Mouse (Mus musculus) neural tube, embryonic 10.5 days (tissue): ENCODE data around the gene Rnf114.

Experiments used
- DNase-seq: peaks from one replicate; pipeline ENCODE4 v3.0.0-alpha.2; 2017; ENCODE audit warnings: low spot score; ENCODE audit errors: extremely low spot score

Rnf114 gene

GRCm38 (mm10) chr2:167491757-167492708 is at the start of gene Rnf114:
TSS of gene Rnf114 (plus strand) at chr2:167492645.
- no peak for DNase-seq

GRCm38 (mm10) chr2:167443411-167444193 is 48.8 kb upstream of the Rnf114 start:
- no peak for DNase-seq

- DNase-seq: no peak
These were observed 46.3 kb upstream of the Rnf114 start for GRCm38 (mm10) chr2:167445911-167446780.

GRCm38 (mm10) chr2:167447207-167447606 is 45.2 kb upstream of the Rnf114 start:
- DNase-seq: no peak

- DNase-seq: no peak
These were observed 44.8 kb upstream of the Rnf114 start for GRCm38 (mm10) chr2:167447629-167448028.

- DNase-seq: no peak
These were observed 42.8 kb upstream of the Rnf114 start for GRCm38 (mm10) chr2:167449331-167450275.

GRCm38 (mm10) chr2:167450647-167451046 is 41.8 kb upstream of the Rnf114 start:
- DNase-seq: no peak

GRCm38 (mm10) chr2:167453814-167454213 is 38.6 kb upstream of the Rnf114 start:
- DNase-seq: no peak

GRCm38 (mm10) chr2:167456361-167457020 is 36.0 kb upstream of the Rnf114 start:
- no peak for DNase-seq

GRCm38 (mm10) chr2:167457213-167457612 is 35.2 kb upstream of the Rnf114 start:
- no peak for DNase-seq

- DNase-seq: no peak
These were observed 33.9 kb upstream of the Rnf114 start for GRCm38 (mm10) chr2:167458548-167458947.

GRCm38 (mm10) chr2:167459071-167459865 is 33.2 kb upstream of the Rnf114 start:
- no peak for DNase-seq

GRCm38 (mm10) chr2:167462954-167463353 is 29.5 kb upstream of the Rnf114 start:
- peak; percentile 65 for DNase-seq

GRCm38 (mm10) chr2:167463802-167464201 is 28.6 kb upstream of the Rnf114 start:
- DNase-seq: no peak

- DNase-seq: no peak
These were observed 26.5 kb upstream of the Rnf114 start for GRCm38 (mm10) chr2:167465951-167466350.

- DNase-seq: no peak
These were observed 25.2 kb upstream of the Rnf114 start for GRCm38 (mm10) chr2:167467214-167467613.

GRCm38 (mm10) chr2:167468444-167468843 is 24.0 kb upstream of the Rnf114 start:
- no peak for DNase-seq

- no peak for DNase-seq
These were observed 21.8 kb upstream of the Rnf114 start for GRCm38 (mm10) chr2:167470611-167471010.

GRCm38 (mm10) chr2:167471585-167471984 is 20.9 kb upstream of the Rnf114 start:
- DNase-seq: no peak
